Mouse (Mus musculus): ENCODE measurements around the gene Nck1. TPM values are rescaled to one million over a fixed set of nuclear protein-coding genes. Genes with fewer than 3 reads are reported as not detected.
A peak's percentile ranks its signal among the peaks of the same experiment; 100 is the strongest.

The Nck1 gene
- 58.8 and 63.5 TPM in 2 replicates for polyA plus RNA-seq (2016; fragmentation: Nextera tagmentation; extraction: Ambion mirVana)

DNA sequence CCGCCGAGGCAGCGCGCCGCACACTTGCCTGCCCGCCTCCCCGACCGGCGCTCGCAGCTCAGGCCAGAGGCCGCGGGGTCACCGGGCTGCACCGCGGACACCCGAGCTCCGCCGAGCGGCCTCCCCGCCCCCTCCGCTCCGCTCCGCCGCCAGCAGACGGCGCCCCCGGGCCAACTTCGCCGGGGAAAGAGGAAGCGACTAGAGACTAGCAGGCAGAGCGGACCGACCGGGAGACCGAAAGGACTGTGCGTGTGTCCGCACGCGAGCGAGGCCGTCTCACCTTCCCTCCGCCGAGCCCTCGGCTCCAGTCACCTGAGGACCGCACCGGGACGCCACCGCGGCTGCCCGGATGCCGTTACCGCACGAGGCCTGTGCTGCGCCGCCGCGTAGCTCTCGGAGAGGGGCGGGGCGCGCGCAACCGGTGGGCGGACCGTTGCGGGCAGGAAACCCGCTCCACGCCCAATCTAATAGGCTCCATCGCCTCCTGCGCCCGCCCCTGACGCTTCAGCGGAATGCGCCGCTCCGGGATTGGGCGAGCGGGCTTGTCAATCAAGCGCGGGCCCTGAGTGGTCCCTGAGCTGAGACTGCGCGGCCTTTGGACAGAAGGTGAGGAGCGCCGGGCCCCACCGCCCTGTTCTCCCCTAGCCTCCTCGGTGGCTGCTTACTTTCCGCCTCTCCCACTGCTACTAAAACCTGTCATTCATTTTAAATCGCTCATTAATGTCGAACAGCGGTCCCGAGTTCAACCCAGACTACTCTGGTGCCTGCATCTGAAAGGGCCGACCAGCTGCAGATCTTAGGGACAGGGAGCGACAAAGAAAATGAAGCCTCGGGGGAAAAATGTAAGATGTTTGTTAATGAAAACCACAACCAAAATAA is at the start of gene Nck1:
Gene Nck1 (minus strand): TSS at position 420 of the 879 bp plus-strand sequence.
- Histone ChIP-seq H3K27ac (replicated peaks) (peak within 1 kb of the TSS; percentile 96), H3K4me3 (peak within 1 kb of the TSS; percentile 96), H3K27me3 (ENCODE audit: low read depth, poor library complexity, severe bottlenecking) (no peaks in the 10 kb centered on the region), H3K9me3 (replicated peaks) (peaks cover 12% of the 10 kb centered on the region), H3K36me3 (peaks cover 14% of the 10 kb centered on the region), H3K4me1 (peaks cover 29% of the 10 kb centered on the region)
- DNase-seq (ENCODE audit: low spot score) = peak; percentile 98
- under 1% methylated on average over 93 of the region's 93 CpGs for WGBS

DNA sequence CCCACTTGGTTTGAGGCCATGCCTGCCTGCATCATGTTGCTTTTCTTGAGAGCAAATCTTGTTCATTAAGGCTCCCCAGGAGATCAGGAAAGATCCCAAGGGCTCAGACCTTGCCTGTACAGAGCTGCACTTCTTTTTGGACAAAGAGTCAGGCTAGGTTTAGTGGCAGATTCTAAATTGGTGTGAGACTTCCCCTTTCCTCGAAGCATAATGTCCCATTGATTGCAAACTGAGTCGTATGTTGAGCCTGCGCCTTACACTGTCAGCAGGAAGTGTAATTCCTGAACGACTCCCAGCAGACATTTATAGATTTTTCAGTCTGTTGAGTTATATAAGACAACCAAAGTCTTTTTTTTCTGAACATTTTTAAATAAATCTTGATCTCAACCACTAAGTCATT is 44.5 kb upstream of the Nck1 start:
- WGBS = 79% methylated on average over 4 of the region's 4 CpGs
- DNase-seq (ENCODE audit: low spot score) = no peak
- Histone ChIP-seq H3K9me3 (replicated peaks) (no peaks in the 10 kb centered on the region), H3K27ac (replicated peaks) (no peak overlapping the region), H3K27me3 (ENCODE audit: low read depth, poor library complexity, severe bottlenecking) (no peaks in the 10 kb centered on the region), H3K4me3 (no peak overlapping the region), H3K36me3 (no peaks in the 10 kb centered on the region), H3K4me1 (peaks cover 5% of the 10 kb centered on the region; the same call in 1 of the 2 replicates)

DNA sequence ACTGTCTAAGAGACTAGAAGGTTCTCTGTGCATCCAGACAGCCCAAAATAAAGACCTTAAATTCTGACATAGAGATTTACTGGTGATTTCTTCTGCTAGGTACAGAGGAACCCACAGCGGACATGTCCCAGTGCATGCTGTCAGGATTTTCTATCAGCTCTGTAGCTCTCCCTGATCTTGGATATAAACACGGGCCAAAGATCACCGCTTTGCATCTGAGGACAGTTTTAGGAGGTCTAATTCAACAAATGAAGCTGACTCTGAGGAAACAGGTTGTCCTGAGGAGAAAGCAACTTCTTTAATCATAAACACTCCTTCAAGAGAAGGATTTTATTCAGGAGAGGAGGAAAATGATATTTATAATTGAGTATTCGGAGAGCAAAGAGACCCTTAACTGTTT is 38.1 kb upstream of the Nck1 start:
- H3K9me3 ChIP-seq (replicated peaks) = no peaks in the 10 kb centered on the region
- H3K36me3 ChIP-seq = no peaks in the 10 kb centered on the region
- H3K4me1 ChIP-seq = peaks cover 39% of the 10 kb centered on the region
- 88% methylated on average over 4 of the region's 4 CpGs for WGBS
- no peak overlapping the region for H3K4me3 ChIP-seq
- H3K27me3 ChIP-seq (ENCODE audit: low read depth, poor library complexity, severe bottlenecking) = no peaks in the 10 kb centered on the region
- H3K27ac ChIP-seq (replicated peaks) = no peak overlapping the region
- no peak for DNase-seq (ENCODE audit: low spot score)

DNA sequence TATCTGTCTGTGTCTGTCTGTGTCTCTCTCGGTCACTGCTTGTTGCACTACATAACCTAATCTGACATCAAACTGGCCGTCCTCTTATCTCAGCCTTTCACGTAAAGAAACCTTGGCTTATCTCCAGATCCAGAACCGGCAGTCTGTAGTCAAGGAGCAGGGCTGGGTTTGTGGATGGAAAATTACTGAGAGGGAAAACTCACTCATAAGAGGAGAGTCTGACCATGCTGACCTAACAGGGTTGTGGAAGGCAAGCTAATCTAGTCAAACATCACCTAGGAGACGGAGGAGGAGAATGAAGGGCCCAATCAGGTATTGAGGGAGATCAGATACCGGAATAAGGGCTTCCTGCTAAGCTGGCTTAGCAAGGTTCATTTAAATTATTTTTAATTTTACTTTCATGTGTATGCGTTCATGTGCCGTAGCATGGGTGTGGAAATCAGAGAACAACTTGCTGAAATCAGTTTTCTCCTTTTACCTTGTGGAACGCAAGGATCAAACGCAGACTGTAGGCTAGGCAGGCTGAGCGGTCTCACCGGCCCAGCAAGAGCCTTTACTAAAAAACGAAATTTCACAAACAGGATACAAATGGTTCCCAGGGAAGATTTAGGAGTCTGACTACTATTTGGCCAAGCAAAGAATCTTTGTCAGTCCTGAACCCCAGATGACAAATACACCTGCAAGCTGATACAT is 37.1 kb upstream of the Nck1 start:
- Histone ChIP-seq H3K27me3 (ENCODE audit: low read depth, poor library complexity, severe bottlenecking) (no peaks in the 10 kb centered on the region), H3K36me3 (no peaks in the 10 kb centered on the region), H3K27ac (replicated peaks) (no peak overlapping the region; the same call in 1 of the 2 replicates), H3K9me3 (replicated peaks) (no peaks in the 10 kb centered on the region), H3K4me1 (peaks cover 39% of the 10 kb centered on the region), H3K4me3 (no peak overlapping the region)
- no peak for DNase-seq (ENCODE audit: low spot score)
- WGBS = 67% methylated on average over 13 of the region's 13 CpGs

DNA sequence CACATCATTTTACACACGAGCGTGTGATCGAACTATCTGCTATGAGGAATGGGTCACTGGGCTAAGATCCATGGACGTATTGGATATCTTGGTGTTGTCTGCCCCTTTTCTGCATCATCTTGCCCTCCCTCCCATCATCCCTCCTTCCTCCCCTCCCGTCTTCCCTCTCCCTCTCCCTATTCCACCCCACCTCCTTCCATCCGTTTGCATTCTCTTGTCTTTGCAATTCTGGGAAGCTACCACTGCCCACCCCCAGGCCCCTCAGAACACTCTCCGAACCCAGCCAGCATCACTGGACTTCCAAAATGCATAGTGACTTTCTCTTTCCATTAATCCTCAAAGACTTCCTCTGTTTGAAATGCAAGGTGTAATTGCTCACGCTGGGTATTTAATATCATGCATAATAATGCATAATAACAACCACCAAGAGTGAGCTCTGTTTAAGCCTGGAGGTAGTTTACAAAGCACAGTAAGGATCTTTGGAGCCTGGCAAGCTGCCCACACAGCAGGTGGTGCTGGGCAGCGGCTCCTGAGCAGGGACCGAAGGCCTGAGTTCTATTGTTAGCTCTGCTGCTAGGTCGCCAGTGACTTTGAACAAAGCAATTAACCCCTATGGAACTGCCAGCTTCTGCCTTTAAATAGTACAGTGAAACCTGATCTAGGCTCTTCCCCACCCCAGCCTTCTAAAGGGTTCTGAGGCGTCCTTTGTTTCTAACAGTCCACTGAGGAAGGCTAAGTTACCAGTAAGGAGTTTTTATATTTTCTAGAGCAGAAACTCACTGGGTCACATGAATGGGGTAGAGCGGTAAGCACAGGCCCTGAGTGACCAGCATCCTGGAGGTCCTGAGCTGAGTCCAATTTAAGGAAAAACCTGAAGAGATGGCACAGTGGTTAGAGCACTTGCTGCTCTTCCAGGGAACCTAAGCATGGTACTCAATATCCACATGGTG is 35.9 kb upstream of the Nck1 start:
- Histone ChIP-seq H3K4me1 (peaks cover 39% of the 10 kb centered on the region), H3K27me3 (ENCODE audit: low read depth, poor library complexity, severe bottlenecking) (no peaks in the 10 kb centered on the region), H3K9me3 (replicated peaks) (no peaks in the 10 kb centered on the region), H3K36me3 (no peaks in the 10 kb centered on the region), H3K27ac (replicated peaks) (peak overlapping the region; percentile 72), H3K4me3 (no peak overlapping the region)
- 29% methylated on average over 13 of the region's 13 CpGs for WGBS
- DNase-seq (ENCODE audit: low spot score) = peak; percentile 33

DNA sequence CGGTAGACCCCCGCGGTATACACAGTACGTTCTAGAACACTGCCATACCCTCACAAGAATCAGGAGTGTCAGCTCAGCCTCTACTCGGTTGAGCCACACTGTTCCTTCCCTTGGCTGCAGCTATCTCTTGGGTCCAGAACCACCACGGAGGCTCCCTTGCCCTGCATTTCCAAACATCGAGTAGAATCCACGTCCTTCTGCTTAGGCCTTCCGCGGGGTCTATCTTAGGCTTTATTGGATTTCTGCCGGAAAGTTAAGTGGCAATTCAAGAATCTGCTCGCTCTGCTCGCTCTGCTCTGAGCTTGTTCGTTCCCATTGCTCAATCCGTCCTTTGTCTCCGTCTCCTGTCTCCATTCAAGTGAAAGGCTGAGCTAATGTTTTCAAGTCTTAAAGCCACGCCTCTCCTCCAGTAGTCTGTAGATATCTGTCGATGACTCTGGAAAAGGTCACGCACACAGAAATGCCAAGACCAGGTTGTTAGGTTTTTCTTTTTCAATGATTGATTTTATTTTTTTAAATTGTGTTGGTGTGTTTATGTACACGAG is 34.3 kb upstream of the Nck1 start:
- 47% methylated on average over 20 of the region's 20 CpGs for WGBS
- peak; percentile 27 for DNase-seq (ENCODE audit: low spot score)
- peak overlapping the region; percentile 69 for H3K27ac ChIP-seq (replicated peaks)
- no peaks in the 10 kb centered on the region for H3K36me3 ChIP-seq
- H3K4me3 ChIP-seq = no peak overlapping the region
- peaks cover 39% of the 10 kb centered on the region for H3K4me1 ChIP-seq
- no peaks in the 10 kb centered on the region for H3K27me3 ChIP-seq (ENCODE audit: low read depth, poor library complexity, severe bottlenecking)
- H3K9me3 ChIP-seq (replicated peaks) = no peaks in the 10 kb centered on the region

DNA sequence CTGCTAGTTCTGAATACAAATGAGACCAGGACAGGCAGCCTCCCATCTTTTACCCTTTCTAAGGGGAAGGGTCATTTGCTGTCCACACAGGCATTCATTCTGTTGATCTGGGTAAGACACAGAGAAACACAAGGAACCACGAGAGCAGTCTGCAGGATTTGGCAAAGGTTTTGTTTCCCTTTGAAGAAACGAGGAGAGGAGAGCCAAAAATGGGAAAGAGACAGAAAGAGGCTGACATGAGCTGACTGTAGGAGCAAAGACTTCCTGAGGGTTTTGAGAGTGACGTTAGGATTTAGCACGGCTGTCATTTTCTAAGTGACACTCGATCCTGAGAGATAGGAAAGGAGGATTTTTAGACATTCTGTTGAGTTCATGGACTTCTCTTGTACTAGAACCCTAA is 28.0 kb upstream of the Nck1 start:
- H3K27ac ChIP-seq (replicated peaks) = no peak overlapping the region
- DNase-seq (ENCODE audit: low spot score) = no peak
- WGBS = 68% methylated on average over 5 of the region's 5 CpGs

DNA sequence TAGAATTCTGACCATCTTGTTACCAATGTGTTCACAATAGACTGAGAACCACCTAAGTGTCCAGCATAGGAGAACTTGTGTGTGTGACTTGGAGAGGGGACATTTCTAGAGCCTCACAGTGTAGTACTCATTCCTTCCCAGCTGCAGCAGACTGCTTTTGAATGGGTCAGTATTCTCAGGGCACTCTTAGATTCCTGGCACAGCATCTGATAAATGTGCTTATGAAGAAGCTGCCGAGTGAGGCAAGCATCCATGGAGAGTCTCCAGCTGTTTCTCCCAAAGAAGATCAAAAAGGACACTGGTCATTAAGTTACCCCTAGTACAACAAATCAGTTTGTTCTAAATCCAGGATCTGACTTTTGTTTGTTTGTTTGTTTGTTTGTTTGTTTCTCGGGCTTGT is 27.4 kb upstream of the Nck1 start:
- H3K36me3 ChIP-seq = no peaks in the 10 kb centered on the region
- no peak overlapping the region for H3K27ac ChIP-seq (replicated peaks)
- WGBS = 80% methylated on average over 2 of the region's 2 CpGs
- no peaks in the 10 kb centered on the region for H3K9me3 ChIP-seq (replicated peaks)
- H3K4me3 ChIP-seq = no peak overlapping the region
- peaks cover 20% of the 10 kb centered on the region for H3K4me1 ChIP-seq
- no peak for DNase-seq (ENCODE audit: low spot score)
- peaks cover 18% of the 10 kb centered on the region for H3K27me3 ChIP-seq (ENCODE audit: low read depth, poor library complexity, severe bottlenecking)

More for the DNA sequence above, 28.0 kb upstream of the Nck1 start:
- H3K4me3 ChIP-seq = no peak overlapping the region
- H3K36me3 ChIP-seq = no peaks in the 10 kb centered on the region
- H3K4me1 ChIP-seq = peaks cover 20% of the 10 kb centered on the region
- no peaks in the 10 kb centered on the region for H3K9me3 ChIP-seq (replicated peaks)
- H3K27me3 ChIP-seq (ENCODE audit: low read depth, poor library complexity, severe bottlenecking) = peaks cover 12% of the 10 kb centered on the region

DNA sequence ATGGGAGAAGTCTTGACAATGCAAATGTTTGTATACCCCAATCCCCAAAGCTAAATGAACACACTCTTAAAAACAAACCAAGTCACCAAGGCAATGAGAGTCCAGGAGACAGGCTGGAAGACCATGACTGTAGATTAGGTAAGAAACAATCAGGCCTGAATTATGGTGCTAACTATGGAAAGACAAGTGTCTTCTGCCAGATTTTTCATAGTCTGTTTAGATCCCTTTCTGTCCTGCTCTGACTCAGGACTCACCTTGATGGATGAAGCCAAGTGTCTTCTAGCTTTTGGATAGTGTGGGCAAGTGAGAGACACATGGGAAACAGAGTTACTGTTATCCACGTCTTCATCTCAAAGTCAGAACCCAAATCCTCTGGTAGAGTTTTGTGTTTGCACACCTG is 25.6 kb upstream of the Nck1 start:
- H3K9me3 ChIP-seq (replicated peaks) = no peaks in the 10 kb centered on the region
- H3K4me3 ChIP-seq = peak overlapping the region; percentile 81
- H3K4me1 ChIP-seq = peaks cover 20% of the 10 kb centered on the region
- peaks cover 18% of the 10 kb centered on the region for H3K27me3 ChIP-seq (ENCODE audit: low read depth, poor library complexity, severe bottlenecking)
- DNase-seq (ENCODE audit: low spot score) = no peak
- peak overlapping the region; percentile 88; the same call in 1 of the 2 replicates for H3K27ac ChIP-seq (replicated peaks)
- WGBS = 60% methylated on average over 1 of the region's 1 CpGs
- no peaks in the 10 kb centered on the region for H3K36me3 ChIP-seq

DNA sequence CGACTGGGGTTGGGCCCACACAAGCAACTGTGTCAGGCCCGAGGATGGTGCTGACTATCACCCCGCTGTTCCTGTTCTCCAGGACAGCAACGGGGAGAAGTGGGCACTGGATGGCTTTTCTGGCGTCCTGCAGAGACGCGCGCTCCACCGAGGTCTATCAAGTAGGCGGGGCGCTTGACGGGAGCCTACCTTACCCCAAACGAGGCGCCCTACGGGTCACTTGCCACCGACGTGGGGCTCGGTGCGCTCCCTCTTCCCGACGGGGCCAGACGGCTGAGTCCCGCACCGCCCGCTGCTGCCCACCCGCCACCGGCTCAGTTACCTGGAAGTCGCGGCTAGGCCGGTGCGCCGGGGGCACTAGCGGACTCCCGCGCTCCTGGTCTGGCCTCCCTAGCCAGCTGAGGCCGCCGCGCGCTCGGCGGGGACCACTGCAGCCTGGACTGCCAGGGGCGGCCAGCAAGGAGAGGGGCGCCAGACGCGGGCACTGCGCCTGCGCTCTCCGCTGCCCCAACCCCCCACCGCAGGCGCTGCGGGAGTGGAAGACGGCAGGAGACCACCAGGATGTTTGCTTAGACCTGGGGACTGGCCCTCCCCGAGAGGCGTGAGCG is 24.8 kb upstream of the Nck1 start, which contains the start of gene Slc35g2:
Gene Slc35g2 (minus strand): TSS at position 465 of the 608 bp plus-strand sequence.
- Histone ChIP-seq H3K4me1 (peaks cover 20% of the 10 kb centered on the region), H3K4me3 (peak within 1 kb of the TSS; percentile 81), H3K36me3 (no peaks in the 10 kb centered on the region), H3K9me3 (replicated peaks) (no peaks in the 10 kb centered on the region), H3K27ac (replicated peaks) (peak within 1 kb of the TSS; percentile 88), H3K27me3 (ENCODE audit: low read depth, poor library complexity, severe bottlenecking) (peaks cover 18% of the 10 kb centered on the region)
- under 1% methylated on average over 54 of the region's 55 CpGs for WGBS
- peak; percentile 85 for DNase-seq (ENCODE audit: low spot score)

DNA sequence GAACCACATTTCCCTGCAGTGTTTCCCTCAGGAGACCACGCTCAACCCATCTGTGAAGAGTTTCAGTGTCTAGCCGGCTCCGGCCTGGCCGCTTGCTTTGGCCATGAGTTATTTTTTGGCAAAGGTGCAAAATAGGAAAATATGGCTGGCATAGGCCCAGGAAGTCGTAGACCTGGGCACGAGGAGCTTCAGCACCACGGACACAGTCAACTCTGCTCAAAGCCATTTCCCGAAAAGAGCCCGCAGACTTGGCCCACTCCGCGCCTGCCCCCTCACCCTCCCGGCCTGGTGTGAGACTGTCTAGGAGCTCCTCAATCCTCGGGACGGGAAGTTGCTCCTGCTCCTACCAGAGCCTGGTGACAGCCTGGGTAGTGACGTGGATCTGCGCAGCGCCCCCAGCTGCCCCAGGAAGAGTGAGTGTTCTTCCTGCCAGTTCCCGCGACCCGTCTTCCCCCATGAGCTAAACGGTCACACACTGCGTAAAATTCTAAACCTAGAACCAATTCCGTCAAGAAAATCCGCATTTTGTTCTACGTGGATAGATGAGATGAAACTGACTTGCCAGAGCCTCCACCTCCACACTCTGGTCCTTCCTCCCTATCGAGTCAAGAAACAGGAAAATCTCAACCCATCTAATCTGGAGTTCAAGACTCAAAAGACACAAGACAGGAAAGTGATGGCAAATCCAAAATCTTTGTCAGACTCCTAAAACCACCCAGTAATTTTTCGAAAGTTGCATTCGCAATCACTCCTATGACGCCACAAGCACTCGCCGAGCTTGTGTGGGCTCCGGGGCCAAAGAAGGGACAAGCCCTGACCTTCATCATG is 24.1 kb upstream of the Nck1 start:
- no peaks in the 10 kb centered on the region for H3K9me3 ChIP-seq (replicated peaks)
- H3K4me3 ChIP-seq = peak overlapping the region; percentile 81
- WGBS = 9% methylated on average over 32 of the region's 32 CpGs
- peak overlapping the region; percentile 88 for H3K27ac ChIP-seq (replicated peaks)
- H3K4me1 ChIP-seq = peaks cover 20% of the 10 kb centered on the region
- peak; percentile 61 for DNase-seq (ENCODE audit: low spot score)
- H3K27me3 ChIP-seq (ENCODE audit: low read depth, poor library complexity, severe bottlenecking) = peaks cover 18% of the 10 kb centered on the region
- H3K36me3 ChIP-seq = no peaks in the 10 kb centered on the region

All from midbrain, embryonic 10.5 days (tissue).